Mouse (Mus musculus): ENCODE data around the gene Ttll1.
"Not testable (repeated sequence)": the region's sequence is repeated elsewhere in the genome, so short reads cannot be mapped to it uniquely, and the experiment has no call there.

The Ttll1 gene

GRCm38 (mm10) chr15:83523638-83524332 lies 13.1 kb upstream of the Ttll1 start:
- DNase-seq (ENCODE audit: low spot score), result no peak

- no peak for DNase-seq (ENCODE audit: low spot score)
These were observed 12.5 kb upstream of the Ttll1 start for GRCm38 (mm10) chr15:83523196-83523595.

- DNase-seq (ENCODE audit: low spot score), result no peak
These were observed 10.2 kb upstream of the Ttll1 start for GRCm38 (mm10) chr15:83520861-83521382.

GRCm38 (mm10) chr15:83518215-83519048 lies 7.7 kb upstream of the Ttll1 start:
- peak; percentile 22 for DNase-seq (ENCODE audit: low spot score)

- DNase-seq (ENCODE audit: low spot score), result no peak
These were observed 4.3 kb upstream of the Ttll1 start for GRCm38 (mm10) chr15:83515018-83515417.

- no peak for DNase-seq (ENCODE audit: low spot score)
These were observed 2.0 kb upstream of the Ttll1 start for GRCm38 (mm10) chr15:83512489-83513281.

GRCm38 (mm10) chr15:83509950-83510804 lies 516 bp downstream of the Ttll1 start:
- no peak for DNase-seq (ENCODE audit: low spot score)

GRCm38 (mm10) chr15:83501483-83501882 lies 9.2 kb downstream of the Ttll1 start:
- DNase-seq (ENCODE audit: low spot score), result not testable (repeated sequence)

GRCm38 (mm10) chr15:83500352-83500751 lies 10.3 kb downstream of the Ttll1 start:
- peak; percentile 59 for DNase-seq (ENCODE audit: low spot score)

- no peak for DNase-seq (ENCODE audit: low spot score)
These were observed 11.4 kb downstream of the Ttll1 start for GRCm38 (mm10) chr15:83499211-83499755.

- DNase-seq (ENCODE audit: low spot score), result no peak
These were observed 13.4 kb downstream of the Ttll1 start for GRCm38 (mm10) chr15:83497299-83497698.

- DNase-seq (ENCODE audit: low spot score), result no peak
These were observed 14.8 kb downstream of the Ttll1 start for GRCm38 (mm10) chr15:83495787-83496367.

GRCm38 (mm10) chr15:83495195-83495594 lies 15.5 kb downstream of the Ttll1 start:
- no peak for DNase-seq (ENCODE audit: low spot score)

- no peak for DNase-seq (ENCODE audit: low spot score)
These were observed 16.1 kb downstream of the Ttll1 start for GRCm38 (mm10) chr15:83494572-83494920.

- no peak for DNase-seq (ENCODE audit: low spot score)
These were observed 16.7 kb downstream of the Ttll1 start for GRCm38 (mm10) chr15:83493856-83494571.

GRCm38 (mm10) chr15:83491891-83492290 lies 18.8 kb downstream of the Ttll1 start:
- no peak for DNase-seq (ENCODE audit: low spot score)

- DNase-seq (ENCODE audit: low spot score), result no peak
These were observed 21.2 kb downstream of the Ttll1 start for GRCm38 (mm10) chr15:83489471-83489870.

- no peak for DNase-seq (ENCODE audit: low spot score)
These were observed 23.1 kb downstream of the Ttll1 start for GRCm38 (mm10) chr15:83487477-83488115.

GRCm38 (mm10) chr15:83484311-83484710 lies 26.4 kb downstream of the Ttll1 start:
- DNase-seq (ENCODE audit: low spot score), result no peak

GRCm38 (mm10) chr15:83483482-83483881 lies 27.2 kb downstream of the Ttll1 start:
- peak; percentile 42 for DNase-seq (ENCODE audit: low spot score)
